Mouse (Mus musculus): ENCODE results near the gene Atxn7l3.

The Atxn7l3 gene

GRCm38 (mm10) chr11:102263211-102263610 lies 33.2 kb downstream of the Atxn7l3 start:
- no peak for DNase-seq (ENCODE audit: low read depth, low spot score)

DNA sequence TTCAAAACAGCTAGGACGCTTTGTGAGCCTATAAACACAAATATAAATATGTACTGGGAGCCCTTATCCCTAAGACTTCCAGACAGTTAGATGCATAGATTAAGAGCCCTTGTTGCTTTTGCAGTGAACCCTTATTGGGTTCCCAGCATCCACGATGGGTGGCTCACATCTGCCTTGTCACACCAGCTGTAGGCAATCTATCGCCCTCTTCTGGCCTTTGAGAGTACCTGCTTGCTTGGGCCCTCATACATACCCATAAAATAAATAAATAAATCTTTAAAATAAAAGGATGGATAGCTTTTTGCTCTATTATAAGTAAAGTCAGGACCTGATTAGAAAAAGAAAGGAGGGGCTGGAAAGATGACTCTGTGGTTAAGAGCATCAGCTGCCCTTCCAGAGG lies 37.9 kb downstream of the Atxn7l3 start:
- peak; percentile 12 for DNase-seq (ENCODE audit: low read depth, low spot score)

GRCm38 (mm10) chr11:102258095-102258494 lies 38.3 kb downstream of the Atxn7l3 start:
- no peak for DNase-seq (ENCODE audit: low read depth, low spot score)

- DNase-seq (ENCODE audit: low read depth, low spot score) = peak; percentile 70
Observed at GRCm38 (mm10) chr11:102257514-102257913, 38.9 kb downstream of the Atxn7l3 start.

- no peak for DNase-seq (ENCODE audit: low read depth, low spot score)
Observed at GRCm38 (mm10) chr11:102249351-102250090, 46.9 kb downstream of the Atxn7l3 start.

GRCm38 (mm10) chr11:102248630-102249230 lies 47.7 kb downstream of the Atxn7l3 start, which contains the start of gene BC030867:
TSS of gene BC030867 (plus strand) at chr11:102248882.
- peak; percentile 97 for DNase-seq (ENCODE audit: low read depth, low spot score)

DNA sequence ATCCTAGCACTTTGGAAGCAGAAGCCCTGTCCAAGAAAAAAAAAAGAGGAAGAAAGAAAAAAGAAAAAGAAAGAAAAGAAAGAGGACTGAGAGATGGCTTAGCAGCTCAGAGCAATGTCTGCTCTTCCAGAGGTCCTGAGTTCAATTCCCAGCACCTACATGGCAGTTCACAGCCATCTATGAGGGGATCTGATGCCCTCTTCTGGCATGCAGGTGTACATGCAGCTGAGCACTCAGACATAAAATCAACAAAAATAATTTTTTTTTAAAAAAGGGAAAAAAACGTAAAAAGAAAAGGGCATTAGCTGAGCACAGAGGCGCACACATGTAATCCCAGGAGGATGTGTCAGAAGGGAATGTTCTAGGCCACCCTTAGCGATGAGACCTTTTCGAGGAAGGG lies 49.6 kb downstream of the Atxn7l3 start:
- no peak for DNase-seq (ENCODE audit: low read depth, low spot score)

DNA sequence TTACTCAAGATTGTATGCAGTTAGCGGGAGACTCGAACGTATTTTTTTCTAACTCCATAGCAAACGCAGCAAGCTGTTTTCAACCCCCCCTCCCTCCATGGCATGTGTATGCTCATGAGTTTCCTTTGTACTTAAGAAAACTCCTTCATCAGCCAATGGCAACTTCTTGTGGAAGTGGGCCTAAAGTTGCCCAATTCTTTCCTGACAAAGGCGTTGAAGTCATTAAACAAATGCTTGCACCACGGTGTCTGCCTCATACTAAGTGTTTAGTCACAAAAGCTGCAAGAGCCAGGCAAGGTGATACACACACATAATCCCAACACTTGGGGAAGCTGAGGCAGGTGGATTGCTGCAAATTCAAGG lies 50.2 kb downstream of the Atxn7l3 start:
- DNase-seq (ENCODE audit: low read depth, low spot score) = no peak

DNA sequence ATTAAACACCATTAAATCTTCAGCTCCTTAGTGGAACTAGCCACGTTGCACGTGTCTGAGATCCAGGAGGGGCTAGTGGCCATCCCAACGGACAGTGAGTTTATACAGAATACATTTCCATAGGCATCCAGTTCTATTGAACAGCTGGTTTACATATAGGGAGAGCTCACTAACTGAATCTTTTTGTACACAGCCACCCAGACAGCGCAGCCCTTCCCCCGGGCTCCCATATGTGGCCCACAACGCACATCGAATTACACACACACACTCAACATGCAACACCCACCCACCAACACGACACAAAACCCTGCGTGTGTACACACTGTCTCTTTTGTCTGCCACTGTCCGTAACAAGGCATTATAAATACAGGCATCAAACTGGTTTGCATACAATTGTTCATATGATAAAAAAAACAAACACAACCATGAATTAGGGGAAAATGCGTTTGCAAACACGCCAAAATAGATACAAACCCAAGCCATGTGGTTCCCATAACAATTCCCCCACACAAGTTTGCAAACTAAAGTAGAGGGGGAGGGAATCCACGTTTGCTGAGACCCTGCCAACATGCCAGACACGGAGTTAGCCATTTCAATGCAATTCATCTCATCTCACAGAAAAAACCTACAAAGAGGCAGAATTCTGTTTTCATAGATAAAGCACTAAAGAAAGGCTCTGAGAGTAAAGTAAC lies 50.7 kb downstream of the Atxn7l3 start:
- DNase-seq (ENCODE audit: low read depth, low spot score) = no peak

DNA sequence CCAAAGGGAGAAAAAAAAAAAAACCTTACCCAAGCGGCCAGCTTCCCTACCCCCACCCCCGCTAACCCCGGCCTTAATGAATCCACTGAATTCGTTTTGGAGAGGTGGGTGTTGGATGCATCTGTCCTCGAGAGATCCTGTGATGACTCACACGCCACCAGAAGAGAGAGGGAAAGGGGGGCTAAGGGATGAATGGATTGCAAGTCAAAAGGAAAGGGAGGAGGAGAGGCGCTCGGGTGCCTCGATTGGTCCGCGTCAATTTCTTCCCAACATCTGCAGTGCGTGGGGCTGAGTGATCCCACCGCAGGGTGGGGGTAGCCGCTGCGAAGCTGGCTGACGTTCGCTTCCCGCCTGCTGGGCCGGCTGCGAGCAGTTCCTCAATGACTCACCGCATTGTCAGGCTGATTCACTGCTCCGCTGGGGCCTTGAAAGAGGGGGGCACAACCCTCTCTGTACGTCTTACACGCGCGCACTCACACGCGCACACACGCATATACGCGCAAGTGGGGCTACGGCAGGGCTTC lies 51.4 kb downstream of the Atxn7l3 start:
- peak; percentile 96 for DNase-seq (ENCODE audit: low read depth, low spot score)

DNA sequence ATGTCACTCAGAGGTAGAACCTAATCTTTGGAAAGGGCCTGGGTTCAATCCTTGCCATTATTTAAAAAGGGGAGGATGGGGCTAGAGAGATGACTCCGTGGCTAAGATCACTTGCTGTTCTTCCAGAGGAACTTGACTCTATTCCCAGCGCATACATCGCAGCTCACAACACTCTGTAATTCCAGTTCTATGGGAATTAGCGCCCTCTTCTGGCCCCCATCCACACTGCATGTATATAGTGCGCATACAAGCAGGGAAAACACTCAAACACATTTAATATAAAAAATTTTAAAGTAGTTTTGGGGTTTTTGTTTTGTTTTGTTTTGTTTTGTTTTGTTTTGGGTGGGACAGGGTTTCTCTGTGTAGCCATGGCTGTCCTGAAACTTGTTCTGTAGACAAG lies 54.6 kb downstream of the Atxn7l3 start:
- DNase-seq (ENCODE audit: low read depth, low spot score) = no peak

GRCm38 (mm10) chr11:102241246-102241645 lies 55.2 kb downstream of the Atxn7l3 start:
- no peak for DNase-seq (ENCODE audit: low read depth, low spot score)

DNA sequence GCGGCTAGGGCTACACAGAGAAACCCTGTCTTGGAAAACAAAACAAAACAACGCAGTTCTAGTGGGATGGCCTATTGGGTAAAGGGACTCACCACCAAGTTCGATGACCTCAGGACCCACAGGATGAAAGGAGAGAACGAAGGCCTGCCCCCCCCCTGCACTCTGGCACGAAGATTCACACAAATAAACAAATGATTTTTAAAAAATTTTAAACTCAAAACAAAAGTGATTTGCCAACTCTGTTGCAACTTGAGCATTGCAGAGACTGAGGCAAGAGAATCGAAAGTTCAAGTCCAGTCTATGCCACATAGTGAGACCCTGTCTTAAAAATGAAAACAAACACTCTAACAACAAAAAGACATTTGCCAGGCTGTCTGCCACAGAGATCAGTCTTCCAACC lies 55.8 kb downstream of the Atxn7l3 start:
- no peak for DNase-seq (ENCODE audit: low read depth, low spot score)

All from brain, adult 2 months (tissue).